Mouse (Mus musculus): ENCODE measurements around the gene Olfr912. TPM values are rescaled to one million over a fixed set of nuclear protein-coding genes. Genes with fewer than 3 reads are reported as not detected.

The Olfr912 gene
- polyA plus RNA-seq (2012; rRNA removed) (not detected in 2 replicates), polyA plus RNA-seq (2014; fragmentation: Nextera tagmentation; extraction: Ambion mirVana) (not detected in 2 replicates)

DNA sequence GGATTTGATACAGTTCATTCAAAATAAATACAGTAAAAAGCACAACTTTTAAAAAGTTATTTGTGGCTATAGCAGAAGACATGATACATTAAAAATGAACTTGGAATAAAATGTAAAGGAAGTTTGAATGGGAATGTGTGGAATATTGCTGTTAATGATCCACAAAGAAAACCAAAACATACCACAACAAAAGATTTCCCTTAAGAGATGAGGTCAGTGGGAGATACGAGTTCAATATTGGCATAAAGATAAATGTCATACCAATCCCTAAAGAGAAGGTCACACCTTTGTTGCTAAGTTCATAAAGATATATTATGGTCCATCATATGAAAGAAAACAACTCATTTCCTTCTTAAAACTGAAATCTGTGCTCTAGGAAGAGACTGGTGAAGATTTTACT is at the start of gene Olfr912:
Gene Olfr912 (plus strand): TSS at position 301 of the 400 bp plus-strand sequence.
- TF ChIP-seq POLR2A (IDR thresholded peaks at IDR 0.05; ENCODE audit: borderline replicate concordance, extremely low read depth, insufficient read depth, insufficient read length), result no peak
- Histone ChIP-seq H3K4me3 (replicated peaks; ENCODE audit: low read length) (no peak within 1 kb of the TSS), H3K9ac (ENCODE audit: low read depth, low read length, severe bottlenecking) (no peak within 1 kb of the TSS), H3K36me3 (ENCODE audit: control insufficient read depth, insufficient read depth, low read length) (no peaks in the 10 kb centered on the region), H3K4me2 (replicated peaks; ENCODE audit: low read depth, low read length, severe bottlenecking) (no peak within 1 kb of the TSS), H3K27me3 (ENCODE audit: control insufficient read depth, insufficient read depth, low read length) (no peaks in the 10 kb centered on the region), H3K4me1 (ENCODE audit: control insufficient read depth, insufficient read depth, low read length) (no peaks in the 10 kb centered on the region), H3K9me3 (ENCODE audit: control insufficient read depth, low read length) (no peaks in the 10 kb centered on the region), H3K27ac (replicated peaks; ENCODE audit: low read depth, low read length) (no peak within 1 kb of the TSS)
- no peak for ATAC-seq (ENCODE audit: low FRiP score, low read depth)
- 82% methylated on average over 1 of the region's 1 CpGs for WGBS
- no peak for DNase-seq (ENCODE audit: low spot score)

DNA sequence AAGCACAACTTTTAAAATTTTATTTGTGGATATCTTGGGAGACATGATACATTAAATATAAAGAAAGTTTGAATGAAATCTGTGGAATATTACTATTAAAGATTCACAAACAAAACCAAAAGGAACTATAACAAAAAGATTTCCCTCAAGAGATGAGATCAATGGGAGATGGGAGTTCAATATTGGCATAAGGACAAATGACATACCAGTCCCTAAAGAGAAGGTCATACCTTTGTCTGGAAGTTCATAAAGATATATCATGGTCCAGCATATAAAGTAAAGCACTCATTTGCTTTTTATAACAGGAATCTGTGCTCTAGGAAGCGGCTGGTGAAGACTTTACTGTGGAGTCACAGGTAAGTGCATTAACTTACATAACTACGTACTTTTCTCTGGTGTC is 42.4 kb upstream of the Olfr912 start, which contains the start of gene Olfr910:
Gene Olfr910 (plus strand): TSS at position 301 of the 400 bp plus-strand sequence.
- H3K4me3 ChIP-seq (replicated peaks; ENCODE audit: low read length), result no peak within 1 kb of the TSS
- 85% methylated on average over 2 of the region's 2 CpGs for WGBS

DNA sequence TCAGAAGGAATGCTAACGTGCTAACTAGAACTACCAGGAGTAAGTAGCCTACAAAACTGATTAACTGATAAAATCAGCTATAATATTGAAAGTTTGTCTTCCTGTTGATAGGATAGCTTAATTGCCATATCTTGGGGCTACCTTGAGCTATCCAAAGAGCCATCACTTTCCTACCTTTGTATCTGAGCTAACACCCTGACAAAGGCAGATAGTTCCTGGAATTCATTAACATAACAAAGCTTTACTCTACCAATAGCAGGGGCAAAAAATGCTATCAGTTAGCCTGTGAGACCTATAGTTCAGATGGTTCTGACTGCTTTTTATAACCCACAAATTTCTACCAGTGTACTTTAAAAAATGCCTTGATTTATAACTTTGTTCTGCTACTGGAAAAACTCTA is 11.1 kb downstream of the Olfr912 start:
- DNase-seq (ENCODE audit: low spot score) (no peak), ATAC-seq (ENCODE audit: low FRiP score, low read depth) (no peak)
- H3K4me1 ChIP-seq (ENCODE audit: control insufficient read depth, insufficient read depth, low read length), result no peaks in the 10 kb centered on the region
- no peaks in the 10 kb centered on the region for H3K9me3 ChIP-seq (ENCODE audit: control insufficient read depth, low read length)
- WGBS, result 52% methylated on average over 1 of the region's 1 CpGs
- no peaks in the 10 kb centered on the region for H3K27me3 ChIP-seq (ENCODE audit: control insufficient read depth, insufficient read depth, low read length)
- no peaks in the 10 kb centered on the region for H3K36me3 ChIP-seq (ENCODE audit: control insufficient read depth, insufficient read depth, low read length)
- H3K4me3 ChIP-seq (replicated peaks; ENCODE audit: low read length), result no peak overlapping the region
- H3K9ac ChIP-seq (ENCODE audit: low read depth, low read length, severe bottlenecking), result no peak overlapping the region
- no peak overlapping the region for H3K27ac ChIP-seq (replicated peaks; ENCODE audit: low read depth, low read length)
- H3K4me2 ChIP-seq (replicated peaks; ENCODE audit: low read depth, low read length, severe bottlenecking), result no peak overlapping the region
- no peak for TF ChIP-seq POLR2A (IDR thresholded peaks at IDR 0.05; ENCODE audit: borderline replicate concordance, extremely low read depth, insufficient read depth, insufficient read length)

More for the DNA sequence above, 42.4 kb upstream of the Olfr912 start, which contains the start of gene Olfr910:
- Histone ChIP-seq H3K9me3 (ENCODE audit: control insufficient read depth, low read length) (no peaks in the 10 kb centered on the region), H3K36me3 (ENCODE audit: control insufficient read depth, insufficient read depth, low read length) (no peaks in the 10 kb centered on the region), H3K4me1 (ENCODE audit: control insufficient read depth, insufficient read depth, low read length) (no peaks in the 10 kb centered on the region), H3K4me2 (replicated peaks; ENCODE audit: low read depth, low read length, severe bottlenecking) (no peak within 1 kb of the TSS), H3K9ac (ENCODE audit: low read depth, low read length, severe bottlenecking) (no peak within 1 kb of the TSS), H3K27ac (replicated peaks; ENCODE audit: low read depth, low read length) (no peak within 1 kb of the TSS), H3K27me3 (ENCODE audit: control insufficient read depth, insufficient read depth, low read length) (no peaks in the 10 kb centered on the region)
- ATAC-seq (ENCODE audit: low FRiP score, low read depth) (no peak), DNase-seq (ENCODE audit: low spot score) (no peak)
- no peak for TF ChIP-seq POLR2A (IDR thresholded peaks at IDR 0.05; ENCODE audit: borderline replicate concordance, extremely low read depth, insufficient read depth, insufficient read length)

DNA sequence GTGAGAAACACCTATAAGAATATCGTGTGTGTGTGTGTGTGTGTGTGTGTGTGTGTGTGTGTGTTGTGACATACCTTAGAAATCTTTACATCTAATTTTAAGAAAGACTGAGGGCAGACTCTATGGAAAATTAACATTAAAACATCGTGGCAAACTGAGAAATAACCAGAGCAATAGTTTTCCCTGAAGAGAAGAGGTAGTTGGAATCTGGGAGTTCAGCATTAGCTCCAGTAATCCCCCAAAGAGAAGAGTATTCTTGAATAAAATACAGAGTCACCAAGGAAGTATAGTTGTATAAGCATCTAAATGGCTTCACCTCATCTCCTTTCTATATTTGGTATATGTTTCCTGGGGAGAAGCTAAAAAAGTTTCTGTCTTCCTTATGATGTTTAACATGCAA is 12.5 kb downstream of the Olfr912 start, which contains the start of gene Olfr913:
Gene Olfr913 (plus strand): TSS at position 301 of the 400 bp plus-strand sequence.
- TF ChIP-seq POLR2A (IDR thresholded peaks at IDR 0.05; ENCODE audit: borderline replicate concordance, extremely low read depth, insufficient read depth, insufficient read length), result no peak
- DNase-seq (ENCODE audit: low spot score), result no peak
- no peaks in the 10 kb centered on the region for H3K36me3 ChIP-seq (ENCODE audit: control insufficient read depth, insufficient read depth, low read length)
- no peak for ATAC-seq (ENCODE audit: low FRiP score, low read depth)
- no peaks in the 10 kb centered on the region for H3K27me3 ChIP-seq (ENCODE audit: control insufficient read depth, insufficient read depth, low read length)
- 49% methylated on average over 2 of the region's 2 CpGs for WGBS
- no peak within 1 kb of the TSS for H3K9ac ChIP-seq (ENCODE audit: low read depth, low read length, severe bottlenecking)
- H3K27ac ChIP-seq (replicated peaks; ENCODE audit: low read depth, low read length), result no peak within 1 kb of the TSS
- no peaks in the 10 kb centered on the region for H3K4me1 ChIP-seq (ENCODE audit: control insufficient read depth, insufficient read depth, low read length)
- H3K4me2 ChIP-seq (replicated peaks; ENCODE audit: low read depth, low read length, severe bottlenecking), result no peak within 1 kb of the TSS
- no peaks in the 10 kb centered on the region for H3K9me3 ChIP-seq (ENCODE audit: control insufficient read depth, low read length)
- H3K4me3 ChIP-seq (replicated peaks; ENCODE audit: low read length), result no peak within 1 kb of the TSS

DNA sequence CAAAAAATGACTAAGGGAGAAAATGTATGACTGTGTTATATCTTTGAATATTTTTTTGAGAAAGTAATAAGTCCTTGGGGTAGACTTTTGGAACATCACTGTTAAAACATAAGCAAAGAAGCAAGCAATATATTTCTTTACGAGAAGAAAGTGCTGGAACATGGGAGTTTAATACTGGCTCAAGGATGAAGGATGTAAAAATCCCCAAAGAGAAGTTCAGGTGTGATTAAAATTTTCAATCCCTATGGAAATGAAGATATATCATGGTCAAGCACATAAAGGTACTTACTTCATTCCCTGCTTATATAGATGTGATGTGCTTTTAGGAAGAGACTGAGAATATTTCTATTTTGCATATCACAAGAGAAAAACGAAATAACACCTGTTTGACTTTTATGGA is 24.8 kb downstream of the Olfr912 start, which contains the start of gene Olfr914:
Gene Olfr914 (plus strand): TSS at position 301 of the 400 bp plus-strand sequence.
- H3K27ac ChIP-seq (replicated peaks; ENCODE audit: low read depth, low read length), result no peak within 1 kb of the TSS
- H3K9ac ChIP-seq (ENCODE audit: low read depth, low read length, severe bottlenecking), result no peak within 1 kb of the TSS
- H3K4me1 ChIP-seq (ENCODE audit: control insufficient read depth, insufficient read depth, low read length), result no peaks in the 10 kb centered on the region
- no peak for TF ChIP-seq POLR2A (IDR thresholded peaks at IDR 0.05; ENCODE audit: borderline replicate concordance, extremely low read depth, insufficient read depth, insufficient read length)
- H3K36me3 ChIP-seq (ENCODE audit: control insufficient read depth, insufficient read depth, low read length), result no peaks in the 10 kb centered on the region
- 78% methylated on average over 2 of the region's 2 CpGs for WGBS
- H3K9me3 ChIP-seq (ENCODE audit: control insufficient read depth, low read length), result no peaks in the 10 kb centered on the region
- H3K4me2 ChIP-seq (replicated peaks; ENCODE audit: low read depth, low read length, severe bottlenecking), result no peak within 1 kb of the TSS
- no peak within 1 kb of the TSS for H3K4me3 ChIP-seq (replicated peaks; ENCODE audit: low read length)
- no peak for DNase-seq (ENCODE audit: low spot score)
- ATAC-seq (ENCODE audit: low FRiP score, low read depth), result no peak
- H3K27me3 ChIP-seq (ENCODE audit: control insufficient read depth, insufficient read depth, low read length), result no peaks in the 10 kb centered on the region

Data from limb, embryonic 14.5 days (tissue).